Mouse (Mus musculus) hindbrain, embryonic 15.5 days (tissue): Measurements from ENCODE around the gene Bfsp2. TPM values are rescaled to one million over a fixed set of nuclear protein-coding genes. Genes with fewer than 3 reads are reported as not detected.
A peak's percentile ranks its signal among the peaks of the same experiment; 100 is the strongest.

Source experiments
- ATAC-seq: fragments of 200-750 bp; cut with Nextera tagmentation; 2 replicates; pipeline ENCODE4 v1.8.0; 2017; ENCODE audit warnings: low read depth, moderate number of reproducible peaks, moderate TSS enrichment; ENCODE audit not compliant: low FRiP score
- H3K27ac ChIP-seq: fragments of 300-500 bp; sonication (generic); replicated peaks from 2 replicates; pipeline ENCODE4 v1.5.1; 2015; ENCODE audit warnings: mild to moderate bottlenecking, inconsistent platforms
- H3K27me3 ChIP-seq: fragments of 300-500 bp; sonication (generic); 2 replicates; pipeline ENCODE4 v1.6.1; 2015; ENCODE audit warnings: control low read depth, inconsistent platforms
- H3K36me3 ChIP-seq: fragments of 300-500 bp; sonication (generic); 2 replicates; pipeline ENCODE4 v1.6.1; 2015; ENCODE audit warnings: control low read depth, inconsistent platforms
- H3K4me1 ChIP-seq: fragments of 300-500 bp; sonication (generic); replicated peaks from 2 replicates; pipeline ENCODE4 v1.6.1; 2015; ENCODE audit warnings: control low read depth, inconsistent platforms
- H3K4me2 ChIP-seq: fragments of 300-500 bp; sonication (generic); 2 replicates; pipeline ENCODE4 v1.6.1; 2015; ENCODE audit warnings: moderate library complexity, mild to moderate bottlenecking, inconsistent platforms
- H3K4me3 ChIP-seq: fragments of 300-500 bp; sonication (generic); 2 replicates; pipeline ENCODE4 v1.5.1; 2015; ENCODE audit warnings: mild to moderate bottlenecking, inconsistent platforms
- H3K9ac ChIP-seq: fragments of 300-500 bp; sonication (generic); 2 replicates; pipeline ENCODE4 v1.6.1; 2015; ENCODE audit warnings: inconsistent platforms
- H3K9me3 ChIP-seq: fragments of 300-500 bp; sonication (generic); 2 replicates; pipeline ENCODE4 v1.6.1; 2016; ENCODE audit warnings: control low read depth, inconsistent platforms
- WGBS: fragments of 180-500 bp; shearing (Covaris S2); methylation state at CpG from one replicate; pipeline ENCODE4 v1.1.7; 2015; 5-methylcytosine and 5-hydroxymethylcytosine counted together
- polyA plus RNA-seq: library from polyadenylated mRNA; unstranded; fragments of >200 nt; fragmentation: Nextera tagmentation; extraction: Ambion mirVana; gene quantifications from 2 replicates; pipeline ENCODE4 v1.2.1, GENCODE M21; 2015

Gene Bfsp2
- polyA plus RNA-seq, 1 experiment from 2014 or later = 6.2 TPM

DNA sequence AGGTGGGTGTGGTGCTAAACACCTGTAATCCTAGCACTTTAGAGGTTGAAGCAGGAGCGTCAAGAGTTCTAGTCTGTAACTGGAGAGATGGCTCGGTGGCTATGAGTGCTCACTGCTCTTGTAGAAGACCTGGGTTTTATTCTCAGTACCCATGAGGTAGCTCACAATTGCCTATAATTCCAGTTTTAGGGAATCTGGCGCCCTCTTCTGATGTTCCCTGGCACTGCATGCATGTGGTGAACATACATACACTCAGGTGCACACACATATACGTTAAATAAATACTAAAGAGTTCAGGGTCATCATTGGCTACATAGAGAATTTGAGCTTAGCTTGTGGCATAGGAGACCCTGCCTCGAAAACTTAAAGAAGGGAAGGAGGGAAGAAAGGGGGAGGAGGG lies 35.6 kb downstream of the Bfsp2 start:
- no peaks in the 10 kb centered on the region for H3K27me3 ChIP-seq
- H3K4me3 ChIP-seq = no peak overlapping the region
- no peak for ATAC-seq
- no peak overlapping the region for H3K4me2 ChIP-seq
- no peaks in the 10 kb centered on the region for H3K36me3 ChIP-seq
- no peak overlapping the region for H3K9ac ChIP-seq
- no peaks in the 10 kb centered on the region for H3K9me3 ChIP-seq
- 88% methylated on average over 5 of the region's 5 CpGs for WGBS
- peak overlapping the region; percentile 71; the same call in 1 of the 2 replicates for H3K27ac ChIP-seq
- peaks cover 19% of the 10 kb centered on the region for H3K4me1 ChIP-seq

DNA sequence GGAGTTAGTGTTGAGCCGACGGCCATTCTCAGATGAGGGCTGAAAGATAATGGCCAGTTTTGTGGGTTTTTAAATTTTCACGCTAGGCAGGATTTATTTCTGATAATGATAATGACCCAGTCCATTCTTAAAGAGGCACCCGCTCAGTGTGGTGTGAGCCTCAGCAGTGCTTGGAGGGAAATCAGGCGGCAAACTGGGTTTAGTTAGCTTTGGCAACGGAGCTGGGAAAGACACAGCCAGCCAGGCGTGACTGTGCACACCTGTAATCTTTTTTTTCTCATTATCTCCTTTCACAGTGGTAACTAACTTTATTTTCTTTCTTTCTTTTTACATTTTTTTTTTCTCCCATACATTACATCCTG lies 36.4 kb downstream of the Bfsp2 start:
- Histone ChIP-seq H3K9ac (no peak overlapping the region), H3K36me3 (no peaks in the 10 kb centered on the region), H3K4me2 (peak overlapping the region; percentile 33), H3K4me3 (no peak overlapping the region), H3K4me1 (peaks cover 19% of the 10 kb centered on the region), H3K27ac (peak overlapping the region; percentile 71), H3K9me3 (no peaks in the 10 kb centered on the region), H3K27me3 (no peaks in the 10 kb centered on the region)
- no peak for ATAC-seq
- WGBS = 15% methylated on average over 7 of the region's 7 CpGs

DNA sequence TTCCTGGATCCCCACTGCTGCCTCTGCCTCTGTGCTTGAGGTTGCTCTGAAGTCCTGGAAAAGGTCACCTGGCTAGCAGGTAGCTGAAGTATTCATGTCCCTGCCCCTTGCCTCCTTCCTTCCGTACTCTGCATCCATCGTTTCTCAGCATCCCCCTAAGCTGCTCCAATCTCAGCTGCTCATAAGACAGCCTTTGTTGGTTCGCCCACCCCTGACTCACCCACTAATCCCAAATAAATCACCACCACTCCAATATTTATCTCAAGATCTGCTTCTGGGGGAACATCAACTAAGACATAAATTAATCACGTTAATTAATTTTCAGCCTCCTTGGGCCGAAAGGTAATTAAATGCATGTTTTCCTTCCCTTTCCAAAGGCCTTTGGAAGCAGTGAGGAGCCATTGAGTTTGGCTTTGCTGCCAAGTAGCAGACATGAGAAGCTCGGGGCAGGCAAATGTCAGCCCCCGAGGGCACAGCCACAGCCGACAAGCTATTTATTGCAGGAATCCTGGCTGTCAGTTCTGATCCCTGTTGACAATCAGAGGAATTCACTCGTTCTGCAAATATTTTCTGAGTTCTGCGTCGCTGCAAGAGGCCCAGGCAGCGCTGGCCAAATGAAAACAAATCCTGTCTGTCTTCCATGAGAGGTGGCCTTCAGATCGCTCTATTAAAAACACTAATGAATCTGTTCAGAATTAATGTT lies 36.9 kb downstream of the Bfsp2 start:
- H3K36me3 ChIP-seq = no peaks in the 10 kb centered on the region
- peak; percentile 72; the same call in 1 of the 2 replicates for ATAC-seq
- H3K27me3 ChIP-seq = no peaks in the 10 kb centered on the region
- H3K9ac ChIP-seq = no peak overlapping the region
- peak overlapping the region; percentile 71 for H3K27ac ChIP-seq
- H3K4me2 ChIP-seq = peak overlapping the region; percentile 33
- WGBS = 20% methylated on average over 13 of the region's 13 CpGs
- no peaks in the 10 kb centered on the region for H3K9me3 ChIP-seq
- H3K4me1 ChIP-seq = peaks cover 19% of the 10 kb centered on the region
- no peak overlapping the region for H3K4me3 ChIP-seq

DNA sequence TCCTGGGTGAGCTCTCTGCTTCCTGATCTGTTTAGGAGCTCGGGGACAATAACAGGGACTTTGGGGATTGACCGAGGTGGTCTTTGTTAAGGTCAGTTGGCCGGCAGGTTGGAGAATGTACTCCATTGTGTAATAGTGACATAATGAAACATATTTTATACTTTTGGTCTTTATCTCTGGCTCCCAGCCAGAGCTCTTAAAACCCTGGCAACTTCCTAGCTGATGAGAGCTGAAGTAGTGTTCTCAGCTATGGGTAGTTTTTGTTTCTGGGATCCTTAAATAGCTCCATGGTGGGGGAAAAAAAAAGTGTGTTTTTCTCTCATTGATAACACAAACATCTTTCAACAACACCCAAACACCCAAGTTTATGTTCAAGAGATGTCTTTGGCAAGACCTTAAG lies 39.6 kb downstream of the Bfsp2 start:
- H3K4me1 ChIP-seq = peaks cover 19% of the 10 kb centered on the region
- H3K27ac ChIP-seq = no peak overlapping the region
- 51% methylated on average over 3 of the region's 3 CpGs for WGBS
- H3K4me2 ChIP-seq = no peak overlapping the region
- no peaks in the 10 kb centered on the region for H3K9me3 ChIP-seq
- H3K4me3 ChIP-seq = no peak overlapping the region
- no peak for ATAC-seq
- no peaks in the 10 kb centered on the region for H3K36me3 ChIP-seq
- no peaks in the 10 kb centered on the region for H3K27me3 ChIP-seq
- no peak overlapping the region for H3K9ac ChIP-seq

DNA sequence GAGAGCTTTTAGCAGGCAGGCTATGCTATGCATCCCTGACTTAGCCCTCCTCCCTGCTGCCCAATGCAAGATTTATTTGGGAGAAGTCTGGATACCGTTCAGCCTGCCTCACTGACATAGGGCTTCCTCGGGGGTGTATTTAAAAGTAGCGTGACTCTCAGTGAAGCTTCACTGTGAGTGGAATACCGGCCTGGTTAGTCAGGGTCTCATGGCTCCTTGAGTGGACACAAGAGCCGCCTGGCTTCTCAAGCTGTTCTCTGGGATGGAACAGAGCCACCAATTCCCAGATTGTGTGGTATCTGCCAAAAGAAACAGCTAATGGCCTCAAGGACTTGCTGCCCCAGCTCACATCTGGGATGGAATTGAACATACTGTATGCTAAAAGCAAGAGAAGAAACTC lies 43.1 kb downstream of the Bfsp2 start:
- Histone ChIP-seq H3K27me3 (no peaks in the 10 kb centered on the region), H3K4me2 (no peak overlapping the region), H3K9ac (no peak overlapping the region), H3K36me3 (no peaks in the 10 kb centered on the region), H3K9me3 (no peaks in the 10 kb centered on the region), H3K4me1 (peaks cover 5% of the 10 kb centered on the region), H3K4me3 (no peak overlapping the region), H3K27ac (no peak overlapping the region)
- 78% methylated on average over 5 of the region's 5 CpGs for WGBS
- ATAC-seq = no peak

DNA sequence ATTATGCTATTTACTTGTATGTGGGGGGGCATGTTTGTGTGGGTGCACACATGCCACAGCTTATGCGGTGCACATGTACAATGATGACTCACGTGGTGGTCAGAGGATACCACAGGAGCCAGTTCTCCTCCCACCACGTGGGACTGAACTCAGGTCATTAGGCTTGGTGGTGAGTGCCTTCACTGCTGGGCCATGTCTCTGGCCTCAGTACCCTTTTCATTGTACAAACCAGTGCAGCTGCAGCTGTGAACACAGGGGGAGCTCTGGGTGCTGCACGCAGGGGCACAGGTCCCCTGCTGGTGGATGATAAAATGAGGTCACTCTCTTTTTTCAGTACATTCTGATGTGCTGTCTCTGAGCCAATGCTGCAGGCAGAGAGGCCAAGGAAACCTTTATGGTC lies 46.1 kb downstream of the Bfsp2 start:
- peaks cover 8% of the 10 kb centered on the region for H3K4me1 ChIP-seq
- no peak for ATAC-seq
- H3K4me2 ChIP-seq = no peak overlapping the region
- no peak overlapping the region for H3K27ac ChIP-seq
- H3K4me3 ChIP-seq = no peak overlapping the region
- H3K27me3 ChIP-seq = no peaks in the 10 kb centered on the region
- no peaks in the 10 kb centered on the region for H3K36me3 ChIP-seq
- no peak overlapping the region for H3K9ac ChIP-seq
- H3K9me3 ChIP-seq = no peaks in the 10 kb centered on the region
- 59% methylated on average over 4 of the region's 4 CpGs for WGBS

DNA sequence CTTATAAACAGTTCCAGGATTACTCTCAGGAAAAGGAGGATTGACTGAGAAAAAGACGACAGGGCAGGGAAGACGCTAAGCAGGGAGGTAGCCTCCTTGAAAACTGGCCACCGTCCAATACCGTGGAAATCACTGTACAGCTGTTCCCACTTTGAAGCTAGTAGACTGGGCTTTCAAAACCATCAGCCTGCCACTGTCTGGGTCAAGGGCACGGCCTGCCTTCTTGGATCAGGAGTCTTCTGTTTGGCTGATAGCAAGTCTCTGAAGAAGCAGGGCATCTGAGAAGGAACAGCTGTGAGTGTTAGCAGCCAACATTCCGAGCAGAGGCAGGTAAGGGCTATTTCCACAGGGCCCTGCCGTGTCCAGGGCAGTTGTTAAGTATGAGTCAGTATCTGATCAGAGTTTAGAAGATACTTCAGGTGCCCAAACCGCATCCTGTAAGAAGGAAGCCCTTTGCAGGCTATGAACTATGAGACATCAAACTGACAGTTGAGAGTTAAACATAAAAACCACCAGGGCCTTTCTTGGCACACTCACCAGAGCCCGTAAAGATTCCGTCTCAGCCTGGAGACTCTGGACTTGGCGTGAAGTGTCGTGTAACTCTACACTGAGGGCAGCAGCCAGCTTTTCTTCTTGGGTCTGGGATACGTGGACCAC lies 48.0 kb downstream of the Bfsp2 start:
- Histone ChIP-seq H3K27ac (0 out of 2 replicates have a peak overlapping the region, but pooled peaks have one; percentile 6), H3K9ac (no peak overlapping the region), H3K36me3 (no peaks in the 10 kb centered on the region), H3K4me1 (peaks cover 8% of the 10 kb centered on the region), H3K9me3 (no peaks in the 10 kb centered on the region), H3K4me3 (no peak overlapping the region), H3K4me2 (no peak overlapping the region), H3K27me3 (no peaks in the 10 kb centered on the region)
- WGBS = 52% methylated on average over 13 of the region's 13 CpGs
- ATAC-seq = no peak

DNA sequence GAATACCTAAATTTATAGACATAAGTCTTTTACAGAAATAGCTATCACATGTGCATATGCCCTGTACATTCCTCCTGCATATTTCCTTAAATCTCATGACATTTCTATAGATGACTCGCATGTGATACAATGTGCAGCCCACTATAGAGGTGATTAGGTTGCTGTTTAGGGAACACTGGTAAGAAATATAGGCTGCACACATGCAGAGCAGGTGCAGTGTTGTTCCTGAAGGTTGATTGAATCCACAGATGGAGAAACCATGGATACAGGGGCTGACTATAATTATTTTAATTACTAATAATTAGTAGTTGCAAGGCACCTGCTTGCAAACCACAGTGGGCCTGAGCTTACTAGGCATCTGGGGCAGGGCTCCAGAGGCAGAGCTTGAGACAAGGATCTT lies 48.5 kb downstream of the Bfsp2 start:
- 70% methylated on average over 1 of the region's 1 CpGs for WGBS
- ATAC-seq = no peak
- Histone ChIP-seq H3K4me2 (no peak overlapping the region), H3K9me3 (no peaks in the 10 kb centered on the region), H3K9ac (no peak overlapping the region), H3K27ac (0 out of 2 replicates have a peak overlapping the region, but pooled peaks have one; percentile 6), H3K4me3 (no peak overlapping the region), H3K36me3 (no peaks in the 10 kb centered on the region), H3K4me1 (peaks cover 8% of the 10 kb centered on the region), H3K27me3 (no peaks in the 10 kb centered on the region)

DNA sequence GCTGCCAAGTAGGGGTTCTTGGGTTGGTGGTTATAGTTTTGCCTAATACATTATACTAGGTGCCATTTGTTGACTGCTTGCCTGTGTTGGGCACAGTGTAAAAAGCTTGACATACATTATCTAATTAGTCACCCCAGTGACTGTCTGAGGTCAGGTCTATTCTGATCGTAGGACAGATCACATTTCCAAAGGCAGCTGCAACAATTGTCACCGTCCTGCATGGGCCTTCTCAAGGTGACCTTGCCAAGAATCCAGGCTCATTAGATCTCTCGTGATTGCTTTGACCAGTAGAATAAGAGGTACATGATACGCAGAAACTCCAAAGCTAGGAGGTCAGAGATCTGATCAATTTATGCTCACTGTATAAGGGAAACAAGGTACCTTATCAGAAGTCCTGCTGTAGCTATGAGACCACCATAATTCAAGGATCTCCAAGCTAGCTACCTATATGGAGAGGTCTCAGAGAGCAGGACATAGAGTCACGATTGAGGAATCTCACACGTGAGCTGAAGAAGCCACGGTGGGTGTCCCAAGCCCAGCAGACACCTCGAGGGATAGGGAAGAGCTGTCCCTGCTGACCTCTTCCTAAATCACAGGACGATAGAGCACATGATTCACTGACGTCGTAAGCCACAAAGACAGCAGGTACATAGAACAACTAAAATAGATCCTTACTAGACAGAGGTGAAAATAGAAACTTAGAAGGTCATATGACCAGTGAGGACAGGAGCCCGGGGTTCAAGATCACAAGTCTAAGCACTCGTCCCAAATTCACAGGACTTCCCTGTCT lies 49.6 kb downstream of the Bfsp2 start:
- WGBS = 85% methylated on average over 13 of the region's 13 CpGs
- Histone ChIP-seq H3K9ac (no peak overlapping the region), H3K36me3 (no peaks in the 10 kb centered on the region), H3K9me3 (no peaks in the 10 kb centered on the region), H3K4me3 (no peak overlapping the region), H3K4me1 (peaks cover 8% of the 10 kb centered on the region), H3K27ac (no peak overlapping the region), H3K27me3 (no peaks in the 10 kb centered on the region), H3K4me2 (no peak overlapping the region)
- no peak for ATAC-seq

DNA sequence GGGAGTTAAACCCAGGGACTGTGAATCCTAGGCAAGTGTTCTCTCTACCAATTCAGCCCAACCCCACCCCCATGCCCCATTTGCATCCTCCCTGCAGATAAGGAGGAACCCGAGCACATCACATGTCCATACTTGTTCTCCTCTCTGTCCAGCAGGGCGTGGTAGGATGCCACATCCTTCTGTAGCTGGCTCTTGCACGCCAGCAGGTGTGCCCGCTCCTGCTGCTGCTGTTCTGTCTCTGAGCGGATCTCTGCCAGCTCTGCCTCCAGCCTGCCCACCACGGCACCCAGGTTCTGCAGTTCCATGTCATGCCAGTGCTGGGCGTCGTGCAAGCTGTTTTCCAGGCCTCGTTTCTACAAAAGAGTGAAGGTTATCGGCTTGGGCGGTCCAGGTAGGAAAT lies 53.8 kb downstream of the Bfsp2 start:
- no peak overlapping the region for H3K4me2 ChIP-seq
- 81% methylated on average over 11 of the region's 11 CpGs for WGBS

DNA sequence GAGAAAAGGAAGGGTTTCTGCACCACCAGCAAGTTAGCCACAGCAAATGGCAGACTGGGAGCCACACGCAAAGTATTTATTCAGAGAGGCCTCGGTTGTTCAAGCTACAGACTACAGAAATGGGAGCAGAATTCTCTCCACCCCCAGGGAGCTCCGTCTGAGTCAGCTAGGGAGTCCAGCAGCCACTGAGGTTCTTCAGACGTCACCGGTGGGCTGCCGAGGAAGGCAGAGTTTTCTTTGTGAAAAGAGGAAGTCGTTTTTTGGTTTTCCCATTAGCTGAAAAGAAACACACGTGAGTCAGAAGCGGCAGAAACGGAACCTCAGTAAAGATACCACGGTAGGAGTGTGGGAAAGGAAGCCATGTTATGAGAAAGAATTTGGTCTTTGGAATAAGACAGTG lies 55.4 kb downstream of the Bfsp2 start:
- H3K36me3 ChIP-seq = no peaks in the 10 kb centered on the region
- peaks cover 21% of the 10 kb centered on the region for H3K4me1 ChIP-seq
- no peaks in the 10 kb centered on the region for H3K27me3 ChIP-seq
- H3K9ac ChIP-seq = no peak overlapping the region
- H3K4me3 ChIP-seq = no peak overlapping the region
- 84% methylated on average over 11 of the region's 11 CpGs for WGBS
- H3K9me3 ChIP-seq = no peaks in the 10 kb centered on the region
- no peak overlapping the region for H3K4me2 ChIP-seq
- no peak overlapping the region for H3K27ac ChIP-seq
- no peak for ATAC-seq

More for the DNA sequence above, 53.8 kb downstream of the Bfsp2 start:
- Histone ChIP-seq H3K36me3 (no peaks in the 10 kb centered on the region), H3K27me3 (no peaks in the 10 kb centered on the region), H3K27ac (no peak overlapping the region), H3K9me3 (no peaks in the 10 kb centered on the region), H3K4me3 (no peak overlapping the region), H3K4me1 (peaks cover 14% of the 10 kb centered on the region), H3K9ac (no peak overlapping the region)
- no peak for ATAC-seq

DNA sequence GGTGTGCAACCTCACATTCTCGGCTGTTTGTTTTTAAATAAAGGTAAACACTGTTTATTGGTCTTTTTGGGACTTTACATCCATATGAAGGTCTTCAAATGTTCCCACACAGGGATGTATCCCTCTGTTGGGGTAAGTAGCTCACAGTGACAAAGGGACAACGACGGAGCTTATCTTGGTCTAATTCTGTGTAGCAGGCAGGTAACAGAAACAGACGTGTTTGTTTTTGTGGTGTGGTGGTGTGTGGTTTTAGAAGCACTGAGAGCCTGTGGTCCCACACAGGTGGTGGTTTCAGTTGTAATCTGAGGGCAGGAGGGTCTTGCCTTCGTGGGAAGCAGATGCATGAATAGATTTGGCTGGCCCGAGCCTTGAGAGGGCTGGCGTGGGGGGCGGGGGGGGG lies 56.3 kb downstream of the Bfsp2 start:
- H3K4me1 ChIP-seq = peaks cover 21% of the 10 kb centered on the region
- no peak overlapping the region for H3K4me2 ChIP-seq
- no peak overlapping the region for H3K4me3 ChIP-seq
- no peak overlapping the region for H3K9ac ChIP-seq
- no peaks in the 10 kb centered on the region for H3K27me3 ChIP-seq
- no peak overlapping the region; the same call in 1 of the 2 replicates for H3K27ac ChIP-seq
- H3K36me3 ChIP-seq = no peaks in the 10 kb centered on the region
- no peaks in the 10 kb centered on the region for H3K9me3 ChIP-seq
- 78% methylated on average over 8 of the region's 8 CpGs for WGBS
- ATAC-seq = no peak
